Mouse (Mus musculus) testis, postnatal 14 days (tissue): ENCODE measurements at regions not wholly inside any gene's neighbourhood (a gene's known extent, or its start where the extent isn't known, plus 50 kb on each side); places are given as distances from the start of the nearest gene placed in this dataset.

ENCODE experiments used
- DNase-seq: peaks from one replicate; pipeline ENCODE4 v3.0.0; 2021; ENCODE audit warnings: low spot score

DNA sequence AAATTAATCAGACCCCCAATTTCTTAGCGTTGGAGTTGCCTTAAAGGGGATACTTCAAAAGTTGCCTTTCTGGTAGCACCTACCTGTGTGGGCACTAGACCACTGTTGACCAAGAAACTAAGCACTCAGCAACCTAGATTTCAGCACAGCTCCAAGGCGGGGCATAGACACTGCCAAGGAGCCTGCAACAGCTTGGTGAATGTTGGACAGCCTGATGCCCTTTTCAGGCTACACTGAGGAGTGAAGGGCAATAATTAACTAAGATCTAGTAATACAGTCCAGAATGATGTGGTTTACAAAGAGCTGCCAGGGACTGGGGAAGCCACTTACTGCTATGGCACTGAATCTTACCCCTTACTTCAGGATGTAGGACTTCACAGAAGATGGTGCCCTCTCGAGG, 304.9 kb downstream of the Satb1 start:
- no peak for DNase-seq

DNA sequence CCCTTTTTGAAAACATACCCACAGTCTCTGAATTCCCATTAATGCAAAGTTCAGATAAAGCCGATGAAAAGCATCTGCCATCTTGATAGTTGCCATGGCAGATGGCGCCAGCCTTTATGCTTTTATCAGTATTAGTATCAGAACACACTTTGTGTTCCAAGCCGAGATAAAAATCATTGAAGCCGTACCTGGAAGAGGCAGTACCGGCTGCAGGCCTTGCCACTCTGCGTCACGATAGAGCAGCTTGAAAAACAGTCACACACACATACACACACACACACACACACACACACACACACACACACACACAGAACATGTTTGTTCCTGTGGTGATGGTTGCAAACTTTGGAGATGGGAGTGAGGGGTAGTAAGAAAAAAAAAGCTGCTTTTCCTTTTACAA, 306.2 kb downstream of the Satb1 start:
- DNase-seq = no peak

DNA sequence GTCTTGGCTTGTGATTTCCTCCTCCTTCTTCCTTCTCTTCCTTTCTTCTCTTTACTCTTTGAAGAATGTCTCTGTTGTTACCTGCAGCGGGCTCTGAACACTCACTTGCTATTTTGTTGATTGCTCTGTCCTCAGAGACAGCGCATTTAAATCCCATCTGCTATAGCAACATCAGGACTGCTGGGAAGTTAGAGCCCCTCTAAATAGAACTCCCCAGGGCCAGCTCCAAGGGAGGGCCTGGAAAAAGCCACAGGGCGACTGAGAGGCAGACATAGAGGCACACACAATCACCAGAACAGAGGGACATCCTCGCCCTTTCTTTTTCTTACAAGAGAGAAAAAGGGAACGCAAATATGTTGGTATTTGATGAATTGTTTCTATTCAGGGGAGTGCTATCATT, 306.6 kb downstream of the Satb1 start:
- no peak for DNase-seq

DNA sequence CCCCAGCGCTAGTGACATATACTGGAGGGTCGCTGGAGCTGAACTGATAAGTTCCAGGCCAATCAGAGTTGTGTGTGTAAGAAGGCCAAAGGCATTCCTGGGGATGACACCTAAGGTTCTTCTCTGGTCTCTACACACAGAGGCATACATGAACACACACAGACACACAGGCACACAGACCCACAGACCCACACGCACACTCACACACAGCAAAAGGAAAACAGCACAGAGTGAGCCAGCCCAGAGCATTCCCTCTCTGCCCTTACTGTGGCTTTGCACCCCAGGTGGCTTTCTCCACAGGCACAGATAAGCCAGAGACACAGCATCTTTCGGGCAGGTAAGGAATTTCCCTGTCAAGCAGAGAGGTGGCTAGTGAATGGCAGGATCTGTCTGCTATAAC, 307.1 kb downstream of the Satb1 start:
- DNase-seq = no peak

DNA sequence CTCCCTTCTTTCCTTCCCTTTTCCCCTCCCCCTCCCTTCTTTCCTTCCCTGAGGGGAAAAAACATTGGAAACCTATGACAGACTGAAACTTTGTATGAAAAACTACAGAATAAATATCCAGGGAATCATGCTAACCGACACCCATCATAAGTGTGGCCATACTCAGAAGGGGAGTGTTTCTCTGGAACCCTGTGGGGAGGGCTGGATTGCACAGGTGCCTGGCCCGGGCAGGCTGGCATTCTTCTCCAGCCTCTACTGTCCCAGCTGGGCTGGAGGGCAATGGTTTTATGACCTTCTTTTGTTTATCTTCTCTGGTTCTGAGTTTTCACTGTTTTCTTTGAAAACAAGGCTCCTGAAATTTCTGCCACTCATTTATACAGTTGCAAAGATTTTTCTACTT, 307.9 kb downstream of the Satb1 start:
- DNase-seq = no peak

DNA sequence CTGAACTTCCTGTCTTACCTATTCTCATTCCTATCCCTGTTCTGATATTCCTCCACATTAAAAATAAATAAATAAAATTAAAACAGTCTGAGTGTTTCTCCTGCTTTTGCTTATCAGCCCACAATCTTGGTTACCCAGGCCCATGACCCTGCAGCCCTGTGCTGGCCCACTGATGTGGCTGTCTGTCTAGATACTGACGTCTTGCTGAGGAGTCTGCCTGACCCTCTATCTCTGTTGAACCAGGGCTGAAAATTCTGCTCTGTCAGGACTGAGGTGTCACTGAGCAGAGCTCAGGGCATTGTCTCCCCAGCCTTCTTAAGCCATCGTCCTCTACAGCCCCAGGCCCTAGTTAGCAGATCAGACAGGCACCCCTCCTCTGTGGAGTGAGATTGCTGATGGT, 321.2 kb downstream of the Satb1 start:
- no peak for DNase-seq

DNA sequence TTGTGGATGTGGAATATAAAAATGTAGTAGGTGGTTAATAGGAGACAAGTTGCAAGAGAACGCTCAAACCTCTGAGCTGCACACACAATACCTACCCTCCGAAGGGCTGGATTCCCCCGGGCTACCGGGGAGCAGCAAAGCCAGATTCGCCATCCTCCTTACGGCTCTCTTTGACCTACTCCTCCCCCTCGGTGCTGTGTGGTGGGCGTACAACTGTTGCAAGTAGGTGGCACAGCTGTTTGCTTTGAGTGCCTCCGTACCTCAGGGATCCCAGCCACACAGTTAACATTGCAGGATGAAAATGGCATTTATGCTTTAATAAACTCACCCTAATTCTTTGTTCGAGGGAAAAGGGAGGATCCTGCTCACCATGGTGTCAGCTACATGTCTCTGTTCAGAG, 321.6 kb upstream of the Tbc1d5 start:
- DNase-seq = peak; percentile 6

DNA sequence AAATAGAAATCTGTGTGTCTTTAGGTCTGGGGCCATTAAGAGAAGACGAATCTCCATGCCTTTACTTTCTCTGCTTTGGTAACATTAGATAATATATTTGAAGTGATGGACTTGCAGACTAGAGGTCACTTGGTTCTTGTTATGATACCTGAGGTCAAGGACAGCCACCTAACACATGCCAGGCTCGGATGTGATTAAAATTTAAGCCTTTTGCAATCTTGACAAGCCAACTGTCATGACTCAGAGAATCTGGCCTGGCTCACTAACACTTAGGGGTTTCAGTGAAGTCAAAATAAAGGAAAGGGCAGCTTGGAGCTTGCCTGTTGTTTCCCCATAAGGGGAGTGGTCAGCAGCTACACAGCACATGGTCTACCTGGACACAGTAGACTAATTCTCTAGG, 320.4 kb upstream of the Tbc1d5 start:
- no peak for DNase-seq

DNA sequence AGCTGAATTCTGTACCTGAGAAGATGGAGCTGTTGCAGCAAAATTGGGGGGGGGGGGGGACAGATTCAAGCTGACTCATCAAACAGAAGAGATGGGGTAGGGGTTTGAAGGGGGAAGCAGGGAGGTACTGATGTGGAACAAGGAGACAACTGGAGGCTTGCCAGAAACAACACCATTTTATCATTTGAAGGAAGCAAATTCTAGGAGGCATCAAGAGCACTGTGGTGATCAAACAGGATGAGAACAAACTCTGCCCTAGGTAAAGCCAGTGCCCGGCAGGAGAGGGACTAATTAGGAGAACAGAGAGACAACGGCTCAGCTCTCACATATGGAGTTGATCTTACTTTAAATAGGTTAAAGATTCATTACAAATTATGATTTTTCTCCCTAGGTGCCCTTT, 315.9 kb upstream of the Tbc1d5 start:
- DNase-seq = no peak

DNA sequence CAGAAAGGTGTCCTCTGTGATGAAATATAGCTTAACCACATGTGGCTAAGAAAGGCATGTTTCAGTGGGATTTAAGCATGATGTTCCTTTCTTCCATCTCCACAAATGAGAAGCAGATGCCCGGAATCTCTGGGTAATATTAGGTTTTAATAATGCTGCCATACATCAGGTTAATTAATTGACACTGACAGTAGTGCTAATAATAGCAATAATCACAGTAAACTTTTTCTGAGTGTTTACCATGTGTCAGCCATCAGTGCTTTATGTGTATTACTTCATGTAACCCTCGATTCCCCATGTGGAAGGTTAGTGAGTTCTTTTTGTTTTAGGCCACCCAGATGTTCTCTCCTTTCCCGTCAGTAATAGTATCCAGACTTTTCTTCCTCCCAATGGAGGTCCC, 310.2 kb upstream of the Tbc1d5 start:
- no peak for DNase-seq

DNA sequence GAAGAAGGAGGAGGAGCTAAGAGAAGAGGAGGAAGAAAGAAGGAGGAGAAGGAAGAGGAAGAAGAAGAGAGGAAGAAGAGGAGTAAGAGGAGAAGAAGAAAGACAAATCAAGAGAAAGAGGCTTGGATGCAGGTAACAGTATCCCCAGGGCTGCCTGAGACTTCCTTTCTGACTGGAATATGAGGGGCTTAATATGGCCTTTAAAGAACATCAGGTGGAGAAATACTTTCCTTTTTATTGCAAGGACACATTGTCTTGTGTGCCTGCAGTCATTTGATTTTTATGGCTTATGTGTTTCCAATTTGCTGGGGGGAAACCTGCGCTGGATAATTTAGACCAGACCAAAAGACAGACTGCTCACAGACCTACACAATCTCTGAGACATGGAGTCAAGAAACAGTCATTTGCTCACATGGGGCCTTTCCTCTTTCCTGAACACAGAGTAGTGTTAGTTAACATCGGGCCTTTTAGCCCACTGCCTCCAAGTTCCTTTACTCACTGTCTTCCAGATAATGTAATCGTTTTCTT, 308.8 kb upstream of the Tbc1d5 start:
- no peak for DNase-seq

DNA sequence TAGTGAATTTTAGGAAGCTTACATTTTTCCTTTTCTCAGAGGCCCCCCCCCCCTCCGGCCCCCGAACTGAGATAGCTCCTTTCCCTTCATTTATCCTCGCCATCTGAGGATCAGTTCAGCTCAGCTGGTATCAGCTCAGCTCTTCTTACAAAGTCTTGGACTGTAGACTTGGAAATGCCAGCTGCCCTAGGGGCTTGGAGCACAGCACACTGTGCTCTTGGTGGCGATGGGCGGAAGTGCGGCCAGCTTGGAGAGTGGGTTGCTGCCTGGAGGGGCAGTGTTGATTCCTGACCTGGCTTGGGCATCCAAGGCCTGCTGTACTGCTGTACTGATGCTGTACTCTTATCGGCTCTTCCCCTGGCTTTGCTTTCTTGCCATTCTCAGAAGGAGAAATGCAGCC, 298.7 kb upstream of the Tbc1d5 start:
- DNase-seq = no peak

DNA sequence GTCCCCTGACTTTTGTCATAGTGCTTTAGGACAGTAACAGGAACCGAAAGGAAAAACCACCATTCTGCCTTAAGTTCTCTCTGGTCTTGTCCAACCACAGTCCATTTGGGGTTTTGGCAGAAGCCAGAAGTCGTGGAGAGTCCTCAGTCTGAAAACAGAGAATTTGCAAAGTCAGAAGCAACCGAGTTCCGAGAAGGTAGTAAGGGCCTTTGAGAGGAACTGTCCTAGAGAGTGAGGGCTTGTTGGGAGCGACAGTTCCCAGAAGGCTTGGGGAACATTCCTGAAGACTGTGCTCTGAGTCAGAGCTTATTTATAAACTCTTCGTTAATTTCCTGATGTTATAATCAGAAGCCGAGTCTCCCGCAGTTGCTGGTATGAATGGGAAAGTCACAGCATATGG, 298.3 kb upstream of the Tbc1d5 start:
- no peak for DNase-seq

DNA sequence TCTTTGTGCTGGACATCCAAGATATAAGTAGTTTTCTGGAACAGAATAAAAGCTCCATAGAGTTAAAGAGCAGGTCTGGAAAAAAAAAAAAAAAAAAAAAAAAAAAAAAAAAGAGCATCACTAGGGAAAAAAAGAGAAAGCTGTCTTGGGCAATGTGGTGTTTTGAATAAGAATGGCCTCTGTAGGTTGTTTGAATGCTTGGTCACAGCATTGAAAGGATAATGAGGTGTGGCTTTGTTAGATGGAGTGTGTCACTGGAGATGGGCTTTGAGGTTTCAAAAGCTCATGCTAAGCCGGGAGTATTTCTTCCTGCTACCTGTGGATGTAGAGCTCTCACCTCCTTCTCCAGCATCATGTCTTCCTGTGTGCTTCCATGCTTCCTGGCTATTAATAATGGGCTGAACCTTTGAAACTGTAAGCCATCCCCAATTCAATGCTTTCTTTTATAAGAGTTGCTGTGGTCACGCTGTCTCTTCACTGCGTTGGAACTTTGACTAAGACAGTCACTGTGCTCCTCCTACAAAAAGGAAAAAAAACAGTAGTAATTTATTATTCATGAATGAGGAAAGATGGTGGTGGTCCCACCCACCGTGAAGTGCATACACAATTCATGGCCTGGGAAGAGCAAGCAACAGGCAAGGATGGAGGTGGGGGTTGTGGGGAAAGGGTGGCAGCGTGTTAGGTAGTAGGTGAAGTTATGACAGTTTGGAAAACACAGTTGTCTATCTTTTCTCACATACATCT, 283.2 kb upstream of the Tbc1d5 start:
- no peak for DNase-seq

DNA sequence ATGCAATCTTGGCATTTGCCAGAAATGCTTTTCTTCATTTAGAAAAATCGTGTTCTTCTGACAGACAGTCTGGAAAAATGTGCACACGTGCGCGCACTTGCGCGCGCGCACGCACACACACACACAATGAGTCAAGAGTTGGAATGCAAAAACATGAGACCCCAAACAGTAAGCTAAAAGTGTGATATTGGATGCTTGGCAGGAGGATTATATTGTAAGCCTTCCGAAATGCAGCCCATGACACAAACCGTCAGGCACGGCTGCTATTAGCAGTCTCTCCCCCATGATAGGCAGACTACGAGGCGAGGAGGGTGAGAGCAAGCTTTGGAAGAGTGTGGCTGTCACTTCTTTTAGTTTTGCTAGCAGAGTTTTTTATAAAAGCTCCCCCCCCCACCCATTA, 282.1 kb upstream of the Tbc1d5 start:
- DNase-seq = no peak

DNA sequence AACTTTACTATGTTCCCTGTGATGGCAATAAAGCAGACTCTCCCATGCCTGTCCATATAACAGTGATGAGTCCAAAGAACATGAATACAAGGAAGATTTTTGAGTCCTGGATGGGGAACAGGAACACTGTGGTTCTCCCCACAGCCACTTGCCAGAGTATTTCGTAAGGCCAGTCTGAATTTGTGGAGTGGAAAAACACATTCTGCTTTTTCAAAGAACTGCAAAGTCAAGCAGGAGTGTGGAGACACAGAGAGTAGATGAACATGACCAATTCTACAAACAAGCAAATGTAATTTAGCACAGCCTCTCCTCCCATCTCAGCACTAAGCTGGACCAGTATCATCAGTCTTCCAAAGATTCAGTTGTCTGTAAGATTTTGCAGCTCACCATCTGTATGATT, 280.0 kb upstream of the Tbc1d5 start:
- DNase-seq = no peak

DNA sequence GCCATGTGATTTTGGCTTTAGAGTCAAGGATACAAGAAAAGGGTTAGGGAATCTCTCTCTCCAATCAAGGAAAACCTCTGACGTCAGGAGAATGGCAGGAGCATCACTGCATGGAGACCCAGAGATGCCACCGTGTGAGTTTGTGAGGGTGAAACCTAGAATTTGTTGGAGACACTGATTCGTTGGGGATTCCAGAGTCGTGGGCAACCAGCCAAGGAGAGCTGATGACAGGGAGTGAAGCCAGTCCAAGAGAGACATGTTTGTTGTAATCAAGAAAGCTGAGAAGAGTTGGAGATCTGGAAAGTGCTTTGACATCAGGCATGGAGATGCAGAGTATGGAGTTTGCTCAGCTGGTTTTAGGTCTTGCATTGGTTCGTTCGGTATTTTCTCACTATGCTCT, 236.6 kb upstream of the Tbc1d5 start:
- no peak for DNase-seq

DNA sequence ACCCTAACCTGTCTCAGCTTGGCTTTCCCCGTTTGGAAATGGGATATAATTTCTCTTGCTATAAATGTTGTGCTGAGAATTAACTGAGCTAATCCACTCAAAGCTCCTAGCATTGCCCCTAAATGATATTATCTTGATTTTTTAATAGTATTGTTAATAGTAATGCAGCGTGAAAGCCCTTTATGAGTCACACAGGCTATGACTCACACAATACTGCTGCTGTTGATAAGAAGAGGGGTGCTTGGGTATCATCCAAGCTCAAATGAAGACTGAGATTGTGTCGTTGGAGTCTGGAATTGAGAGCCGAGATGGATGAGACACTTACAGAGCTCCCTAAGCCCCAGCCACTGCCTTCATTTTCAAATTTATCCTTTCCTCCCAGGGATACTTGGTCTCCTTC, 235.2 kb upstream of the Tbc1d5 start:
- DNase-seq = no peak

DNA sequence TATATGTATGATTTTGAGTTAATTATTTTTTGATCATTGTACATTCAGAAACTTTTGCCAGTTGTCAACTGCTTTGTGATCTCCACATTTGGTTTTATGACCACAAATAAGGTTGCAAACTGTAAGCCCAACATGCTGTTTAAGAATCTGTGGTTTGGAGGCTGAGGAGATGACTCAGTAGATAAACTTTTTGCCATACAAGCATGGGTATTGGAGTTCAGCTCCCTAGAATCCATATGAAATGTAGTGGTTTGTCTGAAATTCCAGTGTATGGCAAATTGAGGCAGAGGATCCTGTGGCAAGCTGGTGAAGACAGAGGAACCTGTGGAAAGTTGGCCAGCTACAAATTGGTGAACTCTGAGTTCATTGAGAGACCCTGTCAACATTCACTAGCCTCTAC, 234.6 kb upstream of the Tbc1d5 start:
- DNase-seq = no peak

DNA sequence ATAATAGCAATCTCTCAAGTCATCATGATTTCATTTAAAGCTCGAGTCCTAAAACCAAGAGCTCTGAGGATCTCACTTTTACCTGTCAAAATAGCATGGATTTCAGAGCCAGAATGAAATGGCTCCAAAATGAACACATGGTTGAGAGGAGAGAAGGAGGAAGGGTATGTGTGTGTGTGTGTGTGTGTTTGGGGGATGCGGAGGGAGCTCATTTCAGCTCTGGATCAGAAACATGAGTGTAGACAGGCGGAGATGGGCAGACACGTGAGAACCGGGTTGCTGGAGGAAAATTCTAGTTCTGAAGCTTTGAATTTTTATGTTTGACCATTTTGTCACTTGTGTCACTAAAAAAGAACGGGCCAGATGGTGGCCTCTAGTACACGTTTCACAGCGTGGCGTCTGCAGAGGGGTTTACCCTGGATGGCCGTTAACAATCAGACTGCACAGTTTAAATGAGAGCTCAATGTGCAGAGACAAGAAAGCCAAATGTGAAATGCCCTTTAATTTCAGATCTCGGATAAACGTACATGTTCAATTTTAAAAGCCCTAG, 232.5 kb upstream of the Tbc1d5 start:
- no peak for DNase-seq

DNA sequence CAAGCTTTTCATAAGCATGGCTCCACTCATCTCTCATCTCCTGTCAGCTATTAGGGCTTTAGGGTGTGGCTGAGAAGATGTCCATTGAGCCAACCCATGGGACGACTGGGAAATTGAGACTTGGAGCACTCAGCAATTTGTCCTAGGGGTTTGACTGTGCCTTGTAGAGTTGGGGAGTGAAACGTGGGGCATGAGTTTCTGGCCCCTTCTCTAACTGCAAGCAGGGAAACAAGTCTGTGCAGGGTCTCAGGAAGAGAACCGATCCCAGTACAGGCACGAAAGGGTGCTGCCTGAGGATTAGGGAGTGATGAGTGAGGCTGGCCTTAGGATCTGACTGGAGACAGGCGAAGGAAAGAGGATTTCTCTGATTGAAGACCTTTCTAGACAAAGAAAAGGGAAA, 229.7 kb upstream of the Tbc1d5 start:
- DNase-seq = no peak

DNA sequence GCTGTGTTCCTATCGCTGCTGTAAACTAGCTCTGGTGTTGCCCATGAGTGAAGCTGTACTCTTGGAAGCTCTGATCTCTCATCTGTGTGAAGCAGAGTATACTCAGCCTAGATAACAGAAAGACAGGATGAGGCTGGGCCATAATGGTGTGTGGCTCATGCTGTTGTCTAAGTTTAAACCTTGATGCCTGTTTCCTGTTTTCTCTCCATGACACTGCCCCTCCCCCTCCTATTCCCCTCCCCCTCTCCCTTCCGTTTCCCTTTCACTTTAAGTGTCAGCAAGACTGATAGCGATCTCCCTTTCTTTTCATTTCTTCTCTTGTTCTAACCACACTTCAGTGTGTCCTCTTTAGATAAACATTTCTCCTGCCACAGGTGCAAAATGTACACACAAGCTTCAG, 229.2 kb upstream of the Tbc1d5 start:
- DNase-seq = no peak

DNA sequence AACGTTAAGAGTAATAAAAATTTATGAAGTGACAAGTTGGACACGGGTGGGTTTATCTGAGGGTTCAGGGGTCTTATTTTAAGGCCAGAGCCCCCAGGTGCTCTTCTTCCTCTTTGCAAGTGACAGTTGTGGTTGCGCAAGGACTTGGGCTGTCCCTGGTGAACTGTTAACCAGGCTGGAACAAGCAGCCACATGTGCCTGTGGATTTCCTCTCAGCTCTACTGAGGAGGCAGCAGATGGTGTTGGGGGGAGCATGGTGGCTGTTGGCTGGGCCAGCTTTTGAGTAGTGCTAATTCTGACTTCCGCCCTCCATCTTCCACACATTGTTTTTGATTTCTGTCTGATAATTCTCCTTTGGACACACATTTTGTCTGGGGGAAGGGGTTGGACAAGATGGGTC, 227.9 kb upstream of the Tbc1d5 start:
- no peak for DNase-seq

DNA sequence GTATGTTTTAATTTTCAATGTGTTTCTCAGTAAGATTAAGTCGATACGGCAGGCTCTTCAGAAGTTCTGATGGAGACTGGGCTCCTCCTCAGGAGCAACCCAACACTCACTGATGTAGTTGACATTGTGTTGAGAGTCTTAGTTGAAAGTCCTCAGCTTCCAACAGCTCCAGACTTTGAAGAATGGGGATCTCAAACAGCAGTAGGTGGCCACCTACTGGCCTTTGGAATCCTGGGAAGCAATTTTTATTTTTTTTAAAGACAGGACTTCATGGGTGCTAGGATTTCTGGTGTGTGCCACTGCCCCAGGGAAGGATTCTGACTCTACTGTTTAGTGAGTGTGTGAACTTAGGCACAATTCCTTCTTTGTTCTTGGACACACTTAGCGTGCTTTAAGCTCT, 225.9 kb upstream of the Tbc1d5 start:
- DNase-seq = no peak
